Mouse (Mus musculus): ENCODE data around the gene Cops3. TPM values are rescaled to one million over a fixed set of nuclear protein-coding genes. Genes with fewer than 3 reads are reported as not detected.

Cops3 gene
- polyA plus RNA-seq, 1 experiment from 2014 or later, result 173 TPM

- no peak overlapping the region for H3K9ac ChIP-seq (ENCODE audit: low read length)
- H3K4me2 ChIP-seq (ENCODE audit: low read depth, low read length), result no peak overlapping the region
- H3K36me3 ChIP-seq (ENCODE audit: control insufficient read depth, insufficient read depth), result peaks cover 45% of the 10 kb centered on the region
- ATAC-seq (replicated peaks; ENCODE audit: extremely low read depth, insufficient read depth, low FRiP score), result no peak
- WGBS, result 93% methylated on average over 2 of the region's 2 CpGs
- H3K27ac ChIP-seq (ENCODE audit: low read length), result no peak overlapping the region
- no peaks in the 10 kb centered on the region for H3K27me3 ChIP-seq (ENCODE audit: control insufficient read depth, insufficient read depth, low read length)
- H3K4me3 ChIP-seq (ENCODE audit: low read length), result no peak overlapping the region
- peaks cover 6% of the 10 kb centered on the region for H3K4me1 ChIP-seq (ENCODE audit: control insufficient read depth, insufficient read depth, low read length)
- no peaks in the 10 kb centered on the region for H3K9me3 ChIP-seq (replicated peaks; ENCODE audit: control insufficient read depth, low read length)
Observed at GRCm38 (mm10) chr11:59805656-59806055, 34.0 kb downstream of the Cops3 start.

GRCm38 (mm10) chr11:59805256-59805655 lies 34.4 kb downstream of the Cops3 start:
- no peak overlapping the region for H3K9ac ChIP-seq (ENCODE audit: low read length)
- H3K4me3 ChIP-seq (ENCODE audit: low read length), result no peak overlapping the region
- 95% methylated on average over 1 of the region's 1 CpGs for WGBS
- no peaks in the 10 kb centered on the region for H3K27me3 ChIP-seq (ENCODE audit: control insufficient read depth, insufficient read depth, low read length)
- no peak overlapping the region for H3K27ac ChIP-seq (ENCODE audit: low read length)
- peaks cover 6% of the 10 kb centered on the region for H3K4me1 ChIP-seq (ENCODE audit: control insufficient read depth, insufficient read depth, low read length)
- no peak for ATAC-seq (replicated peaks; ENCODE audit: extremely low read depth, insufficient read depth, low FRiP score)
- no peaks in the 10 kb centered on the region for H3K9me3 ChIP-seq (replicated peaks; ENCODE audit: control insufficient read depth, low read length)
- no peak overlapping the region for H3K4me2 ChIP-seq (ENCODE audit: low read depth, low read length)
- H3K36me3 ChIP-seq (ENCODE audit: control insufficient read depth, insufficient read depth), result peaks cover 49% of the 10 kb centered on the region

GRCm38 (mm10) chr11:59804409-59805110 lies 35.1 kb downstream of the Cops3 start:
- H3K4me2 ChIP-seq (ENCODE audit: low read depth, low read length), result no peak overlapping the region
- H3K36me3 ChIP-seq (ENCODE audit: control insufficient read depth, insufficient read depth), result peaks cover 56% of the 10 kb centered on the region
- H3K4me3 ChIP-seq (ENCODE audit: low read length), result no peak overlapping the region
- no peak overlapping the region for H3K27ac ChIP-seq (ENCODE audit: low read length)
- ATAC-seq (replicated peaks; ENCODE audit: extremely low read depth, insufficient read depth, low FRiP score), result no peak
- no peak overlapping the region for H3K9ac ChIP-seq (ENCODE audit: low read length)
- 92% methylated on average over 22 of the region's 22 CpGs for WGBS
- peaks cover 6% of the 10 kb centered on the region for H3K4me1 ChIP-seq (ENCODE audit: control insufficient read depth, insufficient read depth, low read length)
- no peaks in the 10 kb centered on the region for H3K27me3 ChIP-seq (ENCODE audit: control insufficient read depth, insufficient read depth, low read length)
- H3K9me3 ChIP-seq (replicated peaks; ENCODE audit: control insufficient read depth, low read length), result no peaks in the 10 kb centered on the region

GRCm38 (mm10) chr11:59803516-59803915 lies 36.1 kb downstream of the Cops3 start:
- no peaks in the 10 kb centered on the region for H3K27me3 ChIP-seq (ENCODE audit: control insufficient read depth, insufficient read depth, low read length)
- ATAC-seq (replicated peaks; ENCODE audit: extremely low read depth, insufficient read depth, low FRiP score), result no peak
- WGBS, result 79% methylated on average over 14 of the region's 14 CpGs
- peaks cover 2% of the 10 kb centered on the region for H3K4me1 ChIP-seq (ENCODE audit: control insufficient read depth, insufficient read depth, low read length)
- H3K4me2 ChIP-seq (ENCODE audit: low read depth, low read length), result no peak overlapping the region
- no peak overlapping the region for H3K4me3 ChIP-seq (ENCODE audit: low read length)
- peaks cover 66% of the 10 kb centered on the region for H3K36me3 ChIP-seq (ENCODE audit: control insufficient read depth, insufficient read depth)
- H3K9me3 ChIP-seq (replicated peaks; ENCODE audit: control insufficient read depth, low read length), result no peaks in the 10 kb centered on the region
- no peak overlapping the region for H3K9ac ChIP-seq (ENCODE audit: low read length)
- H3K27ac ChIP-seq (ENCODE audit: low read length), result no peak overlapping the region

GRCm38 (mm10) chr11:59801881-59802280 lies 37.8 kb downstream of the Cops3 start:
- H3K9me3 ChIP-seq (replicated peaks; ENCODE audit: control insufficient read depth, low read length), result no peaks in the 10 kb centered on the region
- no peak overlapping the region for H3K9ac ChIP-seq (ENCODE audit: low read length)
- no peak overlapping the region for H3K4me3 ChIP-seq (ENCODE audit: low read length)
- no peak for ATAC-seq (replicated peaks; ENCODE audit: extremely low read depth, insufficient read depth, low FRiP score)
- H3K4me2 ChIP-seq (ENCODE audit: low read depth, low read length), result no peak overlapping the region
- H3K27me3 ChIP-seq (ENCODE audit: control insufficient read depth, insufficient read depth, low read length), result no peaks in the 10 kb centered on the region
- H3K4me1 ChIP-seq (ENCODE audit: control insufficient read depth, insufficient read depth, low read length), result no peaks in the 10 kb centered on the region
- 93% methylated on average over 8 of the region's 8 CpGs for WGBS
- peaks cover 79% of the 10 kb centered on the region for H3K36me3 ChIP-seq (ENCODE audit: control insufficient read depth, insufficient read depth)
- H3K27ac ChIP-seq (ENCODE audit: low read length), result no peak overlapping the region

GRCm38 (mm10) chr11:59800412-59800811 lies 39.2 kb downstream of the Cops3 start:
- Histone ChIP-seq H3K36me3 (ENCODE audit: control insufficient read depth, insufficient read depth) (peaks cover 77% of the 10 kb centered on the region), H3K9ac (ENCODE audit: low read length) (no peak overlapping the region), H3K4me1 (ENCODE audit: control insufficient read depth, insufficient read depth, low read length) (no peaks in the 10 kb centered on the region), H3K4me3 (ENCODE audit: low read length) (no peak overlapping the region), H3K4me2 (ENCODE audit: low read depth, low read length) (no peak overlapping the region), H3K27ac (ENCODE audit: low read length) (no peak overlapping the region), H3K27me3 (ENCODE audit: control insufficient read depth, insufficient read depth, low read length) (no peaks in the 10 kb centered on the region), H3K9me3 (replicated peaks; ENCODE audit: control insufficient read depth, low read length) (no peaks in the 10 kb centered on the region)
- 92% methylated on average over 10 of the region's 10 CpGs for WGBS
- no peak for ATAC-seq (replicated peaks; ENCODE audit: extremely low read depth, insufficient read depth, low FRiP score)

GRCm38 (mm10) chr11:59793390-59793789 lies 46.2 kb downstream of the Cops3 start:
- H3K27me3 ChIP-seq (ENCODE audit: control insufficient read depth, insufficient read depth, low read length), result no peaks in the 10 kb centered on the region

GRCm38 (mm10) chr11:59789311-59789710 lies 50.3 kb downstream of the Cops3 start:
- Histone ChIP-seq H3K4me2 (ENCODE audit: low read depth, low read length) (no peak overlapping the region), H3K27me3 (ENCODE audit: control insufficient read depth, insufficient read depth, low read length) (no peaks in the 10 kb centered on the region), H3K4me1 (ENCODE audit: control insufficient read depth, insufficient read depth, low read length) (peaks cover 12% of the 10 kb centered on the region; the same call in 1 of the 2 replicates), H3K9me3 (replicated peaks; ENCODE audit: control insufficient read depth, low read length) (no peaks in the 10 kb centered on the region), H3K4me3 (ENCODE audit: low read length) (no peak overlapping the region), H3K27ac (ENCODE audit: low read length) (no peak overlapping the region), H3K36me3 (ENCODE audit: control insufficient read depth, insufficient read depth) (peaks cover 27% of the 10 kb centered on the region), H3K9ac (ENCODE audit: low read length) (no peak overlapping the region)
- 86% methylated on average over 1 of the region's 1 CpGs for WGBS
- ATAC-seq (replicated peaks; ENCODE audit: extremely low read depth, insufficient read depth, low FRiP score), result no peak

More at GRCm38 (mm10) chr11:59793390-59793789, 46.2 kb downstream of the Cops3 start:
- Histone ChIP-seq H3K4me1 (ENCODE audit: control insufficient read depth, insufficient read depth, low read length) (no peaks in the 10 kb centered on the region), H3K9ac (ENCODE audit: low read length) (no peak overlapping the region), H3K27ac (ENCODE audit: low read length) (no peak overlapping the region), H3K9me3 (replicated peaks; ENCODE audit: control insufficient read depth, low read length) (no peaks in the 10 kb centered on the region), H3K36me3 (ENCODE audit: control insufficient read depth, insufficient read depth) (peaks cover 60% of the 10 kb centered on the region), H3K4me2 (ENCODE audit: low read depth, low read length) (no peak overlapping the region), H3K4me3 (ENCODE audit: low read length) (no peak overlapping the region)
- ATAC-seq (replicated peaks; ENCODE audit: extremely low read depth, insufficient read depth, low FRiP score), result no peak
- WGBS, result 89% methylated on average over 6 of the region's 6 CpGs

GRCm38 (mm10) chr11:59787199-59787781 lies 52.3 kb downstream of the Cops3 start, which contains the start of gene Pld6:
TSS of gene Pld6 (minus strand) at chr11:59787645.
- peak; percentile 84 for ATAC-seq (replicated peaks; ENCODE audit: extremely low read depth, insufficient read depth, low FRiP score)
- no peak within 1 kb of the TSS for H3K27ac ChIP-seq (ENCODE audit: low read length)
- peaks cover 15% of the 10 kb centered on the region; the same call in 1 of the 2 replicates for H3K4me1 ChIP-seq (ENCODE audit: control insufficient read depth, insufficient read depth, low read length)
- peak within 1 kb of the TSS; percentile 95 for H3K4me2 ChIP-seq (ENCODE audit: low read depth, low read length)
- peak within 1 kb of the TSS; percentile 68 for H3K9ac ChIP-seq (ENCODE audit: low read length)
- WGBS, result under 1% methylated on average over 51 of the region's 51 CpGs
- H3K36me3 ChIP-seq (ENCODE audit: control insufficient read depth, insufficient read depth), result peaks cover 9% of the 10 kb centered on the region
- H3K4me3 ChIP-seq (ENCODE audit: low read length), result peak within 1 kb of the TSS; percentile 62
- H3K27me3 ChIP-seq (ENCODE audit: control insufficient read depth, insufficient read depth, low read length), result no peaks in the 10 kb centered on the region
- no peaks in the 10 kb centered on the region for H3K9me3 ChIP-seq (replicated peaks; ENCODE audit: control insufficient read depth, low read length)
